Mouse (Mus musculus) heart, adult 2 months (tissue): ENCODE measurements around the gene Gm1673. TPM values are rescaled to one million over a fixed set of nuclear protein-coding genes. Genes with fewer than 3 reads are reported as not detected.
"Not testable (repeated sequence)": the region's sequence is repeated elsewhere in the genome, so short reads cannot be mapped to it uniquely, and the experiment has no call there.

Source experiments
- DNase-seq, 2 experiments: peaks; one replicate each; pipeline ENCODE4 v3.0.0; 2021
- H3K27ac ChIP-seq: fragments of 200-600 bp; 2 replicates; pipeline ENCODE4 v1.8.1; 2022
- H3K27me3 ChIP-seq: fragments of 200-500 bp; 2 replicates; pipeline ENCODE4 v1.6.1; 2012; ENCODE audit warnings: mild to moderate bottlenecking, low read length, inconsistent platforms, mixed read lengths; ENCODE audit not compliant: control insufficient read depth, insufficient read depth
- H3K36me3 ChIP-seq: fragments of 200-500 bp; 2 replicates; pipeline ENCODE4 v1.6.1; 2012; ENCODE audit warnings: low read length, inconsistent platforms; ENCODE audit not compliant: control insufficient read depth, insufficient read depth
- H3K4me1 ChIP-seq: fragments of 200-500 bp; 2 replicates; pipeline ENCODE4 v1.6.1; 2011; ENCODE audit warnings: low read length; ENCODE audit not compliant: control insufficient read depth, insufficient read depth
- H3K4me3 ChIP-seq: fragments of 200-600 bp; 2 replicates; pipeline ENCODE4 v1.8.1; 2022
- H3K79me2 ChIP-seq: fragments of 200-500 bp; replicated peaks from 2 replicates; pipeline ENCODE4 v1.6.1; 2012; ENCODE audit warnings: mild to moderate bottlenecking, inconsistent platforms, low read length, moderate library complexity, mixed read lengths; ENCODE audit not compliant: control insufficient read depth, insufficient read depth
- H3K9ac ChIP-seq: fragments of 200-500 bp; 2 replicates; pipeline ENCODE4 v1.6.1; 2012; ENCODE audit warnings: low read depth, mild to moderate bottlenecking, control low read depth, inconsistent platforms, low read length, mixed read lengths
- CTCF ChIP-seq: fragments of 200-600 bp; IDR thresholded peaks from 2 replicates; pipeline ENCODE4 v1.8.1; 2022; ENCODE audit warnings: antibody characterized with exemption, mild to moderate bottlenecking, moderate library complexity
- EP300 ChIP-seq: fragments of 200-500 bp; IDR thresholded peaks from 2 replicates; pipeline ENCODE4 v1.6.1; 2011; ENCODE audit warnings: low read depth, low read length, control low read depth; ENCODE audit not compliant: insufficient read depth
- POLR2A ChIP-seq: fragments of 200-500 bp; IDR thresholded peaks from 2 replicates; pipeline ENCODE4 v1.6.1; 2011; ENCODE audit warnings: mild to moderate bottlenecking, low read depth, low read length, control low read depth; ENCODE audit not compliant: insufficient read depth
- WGBS: fragments of 180-500 bp; shearing (Covaris S2); methylation state at CpG from one replicate; pipeline ENCODE4 v1.1.7; 2018; 5-methylcytosine and 5-hydroxymethylcytosine counted together
- intact Hi-C: fragments of 180-260 bp; cut with DNase I; formaldehyde crosslinking; loops from one replicate; pipeline ENCODE4 v1.15.1; 2025
- polyA plus RNA-seq: library from polyadenylated mRNA; depleted of rRNA; stranded (reverse); fragments of >200 nt; gene quantifications from 2 replicates; pipeline ENCODE4 v1.2.3, GENCODE M21; 2012
- total RNA-seq, 2 experiments: library from RNA; stranded (reverse); gene quantifications; 2 replicates each; pipeline ENCODE4 v1.2.3; 2021

The Gm1673 gene
- total and polyA plus RNA-seq, 3 experiments: 2.2 to 7.6 (median 2.6) TPM

GRCm38 (mm10) chr5:33938448-33938847 is 44.8 kb upstream of the Gm1673 start:
- H3K27ac ChIP-seq: peak overlapping the region; percentile 44
- DNase-seq: peak; percentile 32 to 69

GRCm38 (mm10) chr5:33947035-33947434 is 36.2 kb upstream of the Gm1673 start:
- DNase-seq, H3K27me3 ChIP-seq, intact Hi-C loops, H3K4me1 ChIP-seq, H3K4me3 ChIP-seq, H3K27ac ChIP-seq, H3K9ac ChIP-seq, H3K79me2 ChIP-seq, H3K36me3 ChIP-seq: not testable (repeated sequence)
- peak; percentile 37 for TF ChIP-seq CTCF
- 78% methylated on average over 16 of the region's 16 CpGs for WGBS

More at GRCm38 (mm10) chr5:33938448-33938847, 44.8 kb upstream of the Gm1673 start:
- H3K36me3 ChIP-seq: peaks cover 5% of the 10 kb centered on the region
- intact Hi-C loops: loop anchor here (5.0 kb wide), 4 partner anchors 121 to 306 kb away; partner anchors contain the start of genes Letm1, Tacc3 and Tmem129
- TF ChIP-seq CTCF (no peak), EP300 (peak; percentile 46; the same call in 1 of the 2 replicates), POLR2A (0 out of 2 replicates have a peak, but pooled peaks have one; percentile 12)
- H3K4me1 ChIP-seq: peaks cover 8% of the 10 kb centered on the region
- peaks cover 4% of the 10 kb centered on the region for H3K79me2 ChIP-seq
- no peak overlapping the region for H3K4me3 ChIP-seq
- H3K27me3 ChIP-seq: no peaks in the 10 kb centered on the region
- H3K9ac ChIP-seq: no peak overlapping the region
- WGBS: 58% methylated on average over 3 of the region's 3 CpGs

GRCm38 (mm10) chr5:33948314-33948713 is 34.9 kb upstream of the Gm1673 start:
- TF ChIP-seq POLR2A (no peak), EP300 (no peak), CTCF (no peak)
- DNase-seq: no peak
- 86% methylated on average over 4 of the region's 4 CpGs for WGBS
- H3K36me3 ChIP-seq: no peaks in the 10 kb centered on the region
- no peaks in the 10 kb centered on the region for H3K27me3 ChIP-seq
- H3K27ac ChIP-seq: no peak overlapping the region
- intact Hi-C loops: no loop called here
- H3K4me1 ChIP-seq: no peaks in the 10 kb centered on the region
- no peak overlapping the region for H3K4me3 ChIP-seq
- H3K79me2 ChIP-seq: no peaks in the 10 kb centered on the region
- no peak overlapping the region for H3K9ac ChIP-seq

- Histone ChIP-seq H3K36me3 (no peaks in the 10 kb centered on the region), H3K9ac (no peak overlapping the region), H3K4me1 (no peaks in the 10 kb centered on the region), H3K27ac (no peak overlapping the region), H3K4me3 (no peak overlapping the region), H3K79me2 (no peaks in the 10 kb centered on the region), H3K27me3 (no peaks in the 10 kb centered on the region)
- WGBS: 84% methylated on average over 17 of the region's 17 CpGs
- DNase-seq: no peak
- intact Hi-C loops: loop anchor here (5.0 to 10.0 kb wide), 2 partner anchors 99 to 271 kb away; no protein-coding TSS in a partner anchor
- TF ChIP-seq EP300 (no peak), POLR2A (no peak), CTCF (no peak)
Measured at GRCm38 (mm10) chr5:33953471-33954185, 29.6 kb upstream of the Gm1673 start.

- whole genome bisulfite sequencing: 33% methylated on average over 10 of the region's 10 CpGs
- no peak overlapping the region for H3K4me3 ChIP-seq
- DNase-seq: peak; percentile 71 to 82
- intact Hi-C loops: loop anchor here (5.0 to 10.0 kb wide), 2 partner anchors 100 to 272 kb away; no protein-coding TSS in a partner anchor
- no peaks in the 10 kb centered on the region for H3K36me3 ChIP-seq
- H3K9ac ChIP-seq: no peak overlapping the region
- no peak for TF ChIP-seq POLR2A
- TF ChIP-seq EP300: peak; percentile 79; the same call in 1 of the 2 replicates
- peak; percentile 96 for TF ChIP-seq CTCF
- H3K27me3 ChIP-seq: no peaks in the 10 kb centered on the region
- no peak overlapping the region for H3K27ac ChIP-seq
- H3K4me1 ChIP-seq: no peaks in the 10 kb centered on the region
- H3K79me2 ChIP-seq: no peaks in the 10 kb centered on the region
Measured at GRCm38 (mm10) chr5:33954354-33954753, 28.9 kb upstream of the Gm1673 start.

GRCm38 (mm10) chr5:33955868-33956267 is 27.4 kb upstream of the Gm1673 start:
- WGBS: 80% methylated on average over 4 of the region's 4 CpGs
- Histone ChIP-seq H3K9ac (no peak overlapping the region), H3K4me3 (no peak overlapping the region), H3K4me1 (peaks cover 4% of the 10 kb centered on the region), H3K27me3 (no peaks in the 10 kb centered on the region), H3K36me3 (no peaks in the 10 kb centered on the region), H3K27ac (no peak overlapping the region), H3K79me2 (no peaks in the 10 kb centered on the region)
- no peak for DNase-seq
- intact Hi-C loops: loop anchor here (10.0 kb wide), 1 partner anchor 101 kb away; no protein-coding TSS in a partner anchor
- TF ChIP-seq EP300: no peak
- no peak for TF ChIP-seq CTCF
- TF ChIP-seq POLR2A: no peak
